In genomic region chr1:42472495-42473230, GRCm38 (mm10) we compare ENCODE assay signal across 11 mouse cellular contexts.
DNase-seq lines count a peak whose midpoint lies in the region; ATAC-seq lines count a peak whose summit lies in the region.
"Had no signal": no experiment of that assay in that cellular context is flagged by ENCODE, and none has a peak within 500 bp of the region (broad histone marks: within the 10 kb centered on the region; RNA-seq: fewer than 3 reads in every experiment).

No protein-coding gene starts in this region.

- DNase-seq in forebrain, embryonic 11.5 days (ENCODE audit: low spot score): no peak
- no peak for DNase-seq in forebrain, embryonic 10.5 days (ENCODE audit: extremely low spot score, low spot score)
- DNase-seq in embryo, embryonic 11 days: peak; percentile 59
- no peak for DNase-seq in heart, adult 9 months (ENCODE audit: low spot score in 2 of 2)
- DNase-seq in layer of hippocampus, adult 9-10 months (ENCODE audit: low spot score): no peak
- no peak for DNase-seq in frontal cortex, postnatal 10 days (ENCODE audit: low spot score in 2 of 2)
- DNase-seq: cerebellum, postnatal 25 days had no signal

- H3K36me3 ChIP-seq in forebrain, embryonic 11.5 days (ENCODE audit: control insufficient read depth, insufficient read depth, low read length): no peaks in the 10 kb centered on the region
- H3K36me3 ChIP-seq in forebrain, embryonic 10.5 days (replicated peaks): no peaks in the 10 kb centered on the region
- no peaks in the 10 kb centered on the region for H3K36me3 ChIP-seq in hindbrain, embryonic 16.5 days (ENCODE audit: control insufficient read depth, insufficient read depth, low read length)
- no peaks in the 10 kb centered on the region for H3K36me3 ChIP-seq in midbrain, embryonic 16.5 days (ENCODE audit: control insufficient read depth, insufficient read depth, low read length)
- H3K36me3 ChIP-seq: lung, embryonic 15.5 days had no signal

- 0 out of 2 replicates have a peak, but pooled peaks cover 3% of the 10 kb centered on the region for H3K4me1 ChIP-seq in forebrain, embryonic 11.5 days (replicated peaks; ENCODE audit: control insufficient read depth, insufficient read depth, low read length)
- H3K4me1 ChIP-seq in forebrain, embryonic 10.5 days: peaks cover 9% of the 10 kb centered on the region
- peaks cover 11% of the 10 kb centered on the region for H3K4me1 ChIP-seq in hindbrain, embryonic 16.5 days (ENCODE audit: control insufficient read depth, insufficient read depth, low read depth, low read length)
- H3K4me1 ChIP-seq in midbrain, embryonic 16.5 days (ENCODE audit: control insufficient read depth, insufficient read depth, low read length): peaks cover 13% of the 10 kb centered on the region

- H3K4me3 ChIP-seq in forebrain, embryonic 11.5 days (ENCODE audit: low read depth, low read length): no peak overlapping the region
- H3K4me3 ChIP-seq in forebrain, embryonic 10.5 days: no peak overlapping the region
- no peak overlapping the region for H3K4me3 ChIP-seq in hindbrain, embryonic 16.5 days (ENCODE audit: low read length)
- no peak overlapping the region for H3K4me3 ChIP-seq in midbrain, embryonic 16.5 days (ENCODE audit: low read depth, low read length)
- H3K4me3 ChIP-seq: erythroblast, embryonic 14.5 days; lung, embryonic 15.5 days had no signal

- H3K9ac ChIP-seq in forebrain, embryonic 11.5 days (ENCODE audit: low read length): no peak overlapping the region
- no peak overlapping the region for H3K9ac ChIP-seq in hindbrain, embryonic 16.5 days (ENCODE audit: low read depth, low read length)
- H3K9ac ChIP-seq in midbrain, embryonic 16.5 days (ENCODE audit: low read depth, low read length): no peak overlapping the region
- H3K9ac ChIP-seq: lung, embryonic 15.5 days had no signal

- peak overlapping the region; percentile 6; the same call in 1 of the 2 replicates for H3K27ac ChIP-seq in forebrain, embryonic 11.5 days (ENCODE audit: low read depth, low read length)
- H3K27ac ChIP-seq in forebrain, embryonic 10.5 days: no peak overlapping the region
- no peak overlapping the region; the same call in 1 of the 2 replicates for H3K27ac ChIP-seq in hindbrain, embryonic 16.5 days (ENCODE audit: low read depth, low read length)
- H3K27ac ChIP-seq in midbrain, embryonic 16.5 days (ENCODE audit: low read length): peak overlapping the region; percentile 31; the same call in 1 of the 2 replicates
- H3K27ac ChIP-seq: lung, embryonic 15.5 days had no signal

- H3K9me3 ChIP-seq in forebrain, embryonic 11.5 days (ENCODE audit: control insufficient read depth, low read length): no peaks in the 10 kb centered on the region
- H3K9me3 ChIP-seq in forebrain, embryonic 10.5 days: no peaks in the 10 kb centered on the region
- H3K9me3 ChIP-seq in hindbrain, embryonic 16.5 days (ENCODE audit: control insufficient read depth, low read length): no peaks in the 10 kb centered on the region
- H3K9me3 ChIP-seq in midbrain, embryonic 16.5 days (replicated peaks; ENCODE audit: control insufficient read depth, low read length, poor library complexity, severe bottlenecking): no peaks in the 10 kb centered on the region
- H3K9me3 ChIP-seq: lung, embryonic 15.5 days had no signal

- WGBS in forebrain, embryonic 11.5 days: 64% methylated on average over 13 of the region's 13 CpGs
- 82% methylated on average over 13 of the region's 13 CpGs for WGBS in forebrain, embryonic 10.5 days
- 33% methylated on average over 13 of the region's 13 CpGs for WGBS in hindbrain, embryonic 16.5 days
- 39% methylated on average over 13 of the region's 13 CpGs for WGBS in midbrain, embryonic 16.5 days

- H3K27me3 ChIP-seq in forebrain, embryonic 11.5 days (ENCODE audit: control insufficient read depth, insufficient read depth, low read length): no peaks in the 10 kb centered on the region
- no peaks in the 10 kb centered on the region; the same call in 1 of the 2 replicates for H3K27me3 ChIP-seq in forebrain, embryonic 10.5 days (ENCODE audit: poor library complexity, severe bottlenecking)
- no peaks in the 10 kb centered on the region for H3K27me3 ChIP-seq in hindbrain, embryonic 16.5 days (replicated peaks; ENCODE audit: control insufficient read depth, insufficient read depth, low read length)
- H3K27me3 ChIP-seq in midbrain, embryonic 16.5 days (ENCODE audit: control insufficient read depth, insufficient read depth, low read depth, low read length): no peaks in the 10 kb centered on the region
- H3K27me3 ChIP-seq: lung, embryonic 15.5 days had no signal

- H3K4me2 ChIP-seq in forebrain, embryonic 11.5 days (ENCODE audit: low read depth, low read length, severe bottlenecking): no peak overlapping the region
- H3K4me2 ChIP-seq in hindbrain, embryonic 16.5 days (ENCODE audit: low read length): peak overlapping the region; percentile 30; the same call in 1 of the 2 replicates
- H3K4me2 ChIP-seq in midbrain, embryonic 16.5 days (ENCODE audit: low read length): peak overlapping the region; percentile 13
- H3K4me2 ChIP-seq: lung, embryonic 15.5 days had no signal

- no peak for ATAC-seq in forebrain, embryonic 11.5 days (replicated peaks; ENCODE audit: low FRiP score)
- peak; percentile 78 for ATAC-seq in hindbrain, embryonic 16.5 days
- ATAC-seq in midbrain, embryonic 16.5 days: peak; percentile 56; the same call in 1 of the 2 replicates

Comparison
In these comparisons a context has a peak if more than half of its experiments do, and no peak if none do; other contexts are left out.
1. H3K27ac ChIP-seq: peak in forebrain, embryonic 11.5 days (single experiment) and midbrain, embryonic 16.5 days (single experiment); none in forebrain, embryonic 10.5 days (single experiment) and hindbrain, embryonic 16.5 days (single experiment).